In the genomic region with DNA sequence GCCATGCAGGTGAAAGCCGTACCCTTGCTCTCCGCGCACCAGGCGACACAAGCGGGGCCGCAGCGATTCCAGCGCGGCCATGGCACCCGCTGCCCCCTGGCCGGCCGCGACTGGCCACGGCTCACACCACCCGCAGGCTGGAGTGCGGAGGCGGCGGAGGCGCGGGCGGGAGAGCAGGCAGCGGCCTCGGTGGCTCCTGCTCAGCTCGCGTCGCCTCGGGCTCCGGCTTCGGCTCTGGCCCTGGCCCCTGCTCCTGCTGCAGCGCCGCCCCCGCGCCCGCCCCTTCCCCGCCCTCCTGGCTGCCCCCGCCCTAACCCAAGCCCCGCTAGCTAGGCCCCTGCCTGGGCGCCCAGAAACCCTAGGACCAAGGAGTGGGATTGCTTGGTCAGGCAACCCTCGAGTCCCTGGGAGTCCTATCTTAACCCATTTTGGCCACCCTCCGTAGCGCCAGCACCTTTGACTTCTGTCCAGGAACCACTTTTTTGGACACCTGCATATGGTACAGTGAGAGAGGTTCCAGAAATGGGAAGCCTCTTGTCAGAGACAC, we compare ENCODE assay signal across 1 mouse cellular context.
TF ChIP-seq lines count a peak whose summit lies in the region.

A gene (minus strand): TSS at position 258 of the 547 bp plus-strand sequence.

TF ChIP-seq in MEL, 35 proteins besides CTCF, POLR2A, EP300 and RAD21 (continued from another document):
- TF ChIP-seq KAT2A (conservative IDR thresholded peaks at IDR 0.05; ENCODE audit: low read depth, low read length) (no peak), TAL1 (IDR thresholded peaks at IDR 0.05; ENCODE audit: low read length) (no peak), E2F4 (IDR thresholded peaks at IDR 0.05; ENCODE audit: borderline replicate concordance, low read depth, low read length) (no peak), MYB (IDR thresholded peaks at IDR 0.05; ENCODE audit: low read depth, low read length) (no peak), NRF1 (IDR thresholded peaks at IDR 0.05; ENCODE audit: insufficient read depth, low read depth, low read length, poor library complexity, severe bottlenecking) (no peak), ZMIZ1 (IDR thresholded peaks at IDR 0.05; ENCODE audit: low read depth, low read length) (no peak), ELF1 (IDR thresholded peaks at IDR 0.05; ENCODE audit: low read depth, low read length) (no peak), TBP (IDR thresholded peaks at IDR 0.05; ENCODE audit: low read depth, low read length) (no peak), GABPA (IDR thresholded peaks at IDR 0.05; ENCODE audit: low read depth, low read length) (no peak), ZKSCAN1 (IDR thresholded peaks at IDR 0.05; ENCODE audit: low read depth, low read length) (no peak)
TF ChIP-seq in MEL: peak in this region for 0.
